Mouse (Mus musculus): ENCODE measurements around the gene Gins2. TPM values are rescaled to one million over a fixed set of nuclear protein-coding genes. Genes with fewer than 3 reads are reported as not detected.

Gene Gins2
- total and polyA plus RNA-seq, 2 experiments from 2014 or later, result 8.4 to 18.1 TPM

- no peak for ATAC-seq (ENCODE audit: low FRiP score)
- 58% methylated on average over 7 of the region's 7 CpGs for WGBS
- Histone ChIP-seq H3K9ac (replicated peaks; ENCODE audit: low read length, poor library complexity, severe bottlenecking) (no peak overlapping the region), H3K4me3 (ENCODE audit: low read depth, low read length) (no peak overlapping the region), H3K4me1 (ENCODE audit: insufficient read depth, low read length) (peaks cover 11% of the 10 kb centered on the region), H3K27me3 (ENCODE audit: insufficient read depth, low read length) (no peaks in the 10 kb centered on the region), H3K27ac (ENCODE audit: low read depth, low read length) (no peak overlapping the region), H3K36me3 (ENCODE audit: insufficient read depth, low read length) (no peaks in the 10 kb centered on the region), H3K9me3 (ENCODE audit: low read length) (no peaks in the 10 kb centered on the region), H3K4me2 (ENCODE audit: low read depth, low read length, poor library complexity, severe bottlenecking) (no peak overlapping the region)
- TF ChIP-seq CTCF (IDR thresholded peaks at IDR 0.05), result no peak
- DNase-seq (ENCODE audit: low spot score), result no peak
Measured at GRCm38 (mm10) chr8:120620441-120620840, 31.3 kb upstream of the Gins2 start.

- DNase-seq (ENCODE audit: low spot score), result peak; percentile 25
- WGBS, result 67% methylated on average over 11 of the region's 11 CpGs
Measured at GRCm38 (mm10) chr8:120619235-120620180, 30.4 kb upstream of the Gins2 start.

GRCm38 (mm10) chr8:120618110-120618509 is 29.0 kb upstream of the Gins2 start:
- H3K27me3 ChIP-seq (ENCODE audit: insufficient read depth, low read length), result no peaks in the 10 kb centered on the region
- DNase-seq (ENCODE audit: low spot score) (peak; percentile 75), ATAC-seq (ENCODE audit: low FRiP score) (no peak)
- peak; percentile 96 for TF ChIP-seq CTCF (IDR thresholded peaks at IDR 0.05)
- no peaks in the 10 kb centered on the region for H3K9me3 ChIP-seq (ENCODE audit: low read length)
- peaks cover 11% of the 10 kb centered on the region for H3K4me1 ChIP-seq (ENCODE audit: insufficient read depth, low read length)
- no peaks in the 10 kb centered on the region for H3K36me3 ChIP-seq (ENCODE audit: insufficient read depth, low read length)
- no peak overlapping the region for H3K9ac ChIP-seq (replicated peaks; ENCODE audit: low read length, poor library complexity, severe bottlenecking)
- no peak overlapping the region for H3K4me3 ChIP-seq (ENCODE audit: low read depth, low read length)
- H3K4me2 ChIP-seq (ENCODE audit: low read depth, low read length, poor library complexity, severe bottlenecking), result no peak overlapping the region
- 0% methylated on average over 6 of the region's 6 CpGs for WGBS
- peak overlapping the region; percentile 44; the same call in 1 of the 2 replicates for H3K27ac ChIP-seq (ENCODE audit: low read depth, low read length)

More at GRCm38 (mm10) chr8:120619235-120620180, 30.4 kb upstream of the Gins2 start:
- ATAC-seq (ENCODE audit: low FRiP score), result no peak
- Histone ChIP-seq H3K9ac (replicated peaks; ENCODE audit: low read length, poor library complexity, severe bottlenecking) (no peak overlapping the region), H3K27ac (ENCODE audit: low read depth, low read length) (0 out of 2 replicates have a peak overlapping the region, but pooled peaks have one; percentile 21), H3K36me3 (ENCODE audit: insufficient read depth, low read length) (no peaks in the 10 kb centered on the region), H3K27me3 (ENCODE audit: insufficient read depth, low read length) (no peaks in the 10 kb centered on the region), H3K4me2 (ENCODE audit: low read depth, low read length, poor library complexity, severe bottlenecking) (no peak overlapping the region), H3K4me1 (ENCODE audit: insufficient read depth, low read length) (peaks cover 11% of the 10 kb centered on the region), H3K4me3 (ENCODE audit: low read depth, low read length) (no peak overlapping the region), H3K9me3 (ENCODE audit: low read length) (no peaks in the 10 kb centered on the region)
- TF ChIP-seq CTCF (IDR thresholded peaks at IDR 0.05), result no peak

GRCm38 (mm10) chr8:120616663-120617626 is 27.8 kb upstream of the Gins2 start:
- no peak overlapping the region for H3K4me2 ChIP-seq (ENCODE audit: low read depth, low read length, poor library complexity, severe bottlenecking)
- 12% methylated on average over 7 of the region's 8 CpGs for WGBS
- H3K27me3 ChIP-seq (ENCODE audit: insufficient read depth, low read length), result no peaks in the 10 kb centered on the region
- H3K36me3 ChIP-seq (ENCODE audit: insufficient read depth, low read length), result no peaks in the 10 kb centered on the region
- ATAC-seq (ENCODE audit: low FRiP score) (peak; percentile 64), DNase-seq (ENCODE audit: low spot score) (peak; percentile 57)
- no peak for TF ChIP-seq CTCF (IDR thresholded peaks at IDR 0.05)
- no peak overlapping the region for H3K4me3 ChIP-seq (ENCODE audit: low read depth, low read length)
- H3K4me1 ChIP-seq (ENCODE audit: insufficient read depth, low read length), result peaks cover 11% of the 10 kb centered on the region
- H3K9ac ChIP-seq (replicated peaks; ENCODE audit: low read length, poor library complexity, severe bottlenecking), result no peak overlapping the region
- peak overlapping the region; percentile 70 for H3K27ac ChIP-seq (ENCODE audit: low read depth, low read length)
- H3K9me3 ChIP-seq (ENCODE audit: low read length), result no peaks in the 10 kb centered on the region

GRCm38 (mm10) chr8:120614491-120614890 is 25.4 kb upstream of the Gins2 start:
- no peak overlapping the region for H3K9ac ChIP-seq (replicated peaks; ENCODE audit: low read length, poor library complexity, severe bottlenecking)
- no peak overlapping the region for H3K4me3 ChIP-seq (ENCODE audit: low read depth, low read length)
- DNase-seq (ENCODE audit: low spot score) (no peak), ATAC-seq (ENCODE audit: low FRiP score) (no peak)
- H3K36me3 ChIP-seq (ENCODE audit: insufficient read depth, low read length), result no peaks in the 10 kb centered on the region
- H3K27ac ChIP-seq (ENCODE audit: low read depth, low read length), result no peak overlapping the region
- no peaks in the 10 kb centered on the region for H3K9me3 ChIP-seq (ENCODE audit: low read length)
- peaks cover 8% of the 10 kb centered on the region for H3K4me1 ChIP-seq (ENCODE audit: insufficient read depth, low read length)
- no peak for TF ChIP-seq CTCF (IDR thresholded peaks at IDR 0.05)
- H3K4me2 ChIP-seq (ENCODE audit: low read depth, low read length, poor library complexity, severe bottlenecking), result no peak overlapping the region
- no peaks in the 10 kb centered on the region for H3K27me3 ChIP-seq (ENCODE audit: insufficient read depth, low read length)
- WGBS, result 94% methylated on average over 3 of the region's 3 CpGs

Measured in midbrain, postnatal 0 days (tissue).